Mouse (Mus musculus) MEL (cell line): ENCODE measurements at regions not wholly inside any gene's neighbourhood (a gene's known extent, or its start where the extent isn't known, plus 50 kb on each side); places are given as distances from the start of the nearest gene placed in this dataset.

Source experiments
- DNase-seq: peaks from one replicate; pipeline ENCODE4 v3.0.0; 2011; ENCODE audit warnings: low read depth, low spot score
- H3K27ac ChIP-seq: 2 replicates; pipeline ENCODE4 v1.5.1; 2012; ENCODE audit warnings: low read depth, mild to moderate bottlenecking, control low read depth, low read length, moderate library complexity; ENCODE audit not compliant: control insufficient read depth
- H3K27me3 ChIP-seq, 2 experiments: fragments of 150-350 bp in 1 of 2; sonication (generic) in 1 of 2; 2 replicates each; pipeline ENCODE4 v1.6.1; 2012; ENCODE audit warnings: low read length in 2 of 2, mild to moderate bottlenecking in 2 of 2, improper control_type of control experiment in 1 of 2, moderate library complexity in 1 of 2; ENCODE audit not compliant: insufficient read depth in 2 of 2, control insufficient read depth in 1 of 2
- H3K36me3 ChIP-seq, 2 experiments: 2 replicates each; pipeline ENCODE4 v1.6.1; 2012 to 2014; ENCODE audit warnings: low read length in 2 of 2, improper control_type of control experiment in 1 of 2, inconsistent platforms in 1 of 2, mild to moderate bottlenecking in 1 of 2; ENCODE audit not compliant: insufficient read depth in 2 of 2, control insufficient read depth in 1 of 2
- H3K4me1 ChIP-seq, 2 experiments: fragments of 150-350 bp in 1 of 2; sonication (generic) in 1 of 2; 2 replicates each; pipeline ENCODE4 v1.6.1; 2012; ENCODE audit warnings: low read length in 2 of 2, improper control_type of control experiment in 1 of 2, mild to moderate bottlenecking in 1 of 2; ENCODE audit not compliant: insufficient read depth in 2 of 2, control insufficient read depth in 1 of 2
- H3K4me3 ChIP-seq, 2 experiments: fragments of 150-350 bp in 1 of 2; sonication (generic) in 1 of 2; 2 replicates each; pipeline ENCODE4 v1.5.1; 2012; ENCODE audit warnings: low read depth in 2 of 2, low read length in 2 of 2, mild to moderate bottlenecking in 2 of 2, moderate library complexity in 2 of 2, control low read depth in 1 of 2, improper control_type of control experiment in 1 of 2; ENCODE audit not compliant: control insufficient read depth in 1 of 2, insufficient read depth in 1 of 2
- H3K79me2 ChIP-seq: 2 replicates; pipeline ENCODE4 v1.6.1; 2012; ENCODE audit warnings: mild to moderate bottlenecking, low read length, moderate library complexity; ENCODE audit not compliant: control insufficient read depth, poor library complexity, insufficient read depth
- H3K9ac ChIP-seq: 2 replicates; pipeline ENCODE4 v1.6.1; 2012; ENCODE audit warnings: low read depth, mild to moderate bottlenecking, control low read depth, low read length, moderate library complexity; ENCODE audit not compliant: control insufficient read depth, poor library complexity, severe bottlenecking
- H3K9me3 ChIP-seq: fragments of 150-350 bp; sonication (generic); replicated peaks from 2 replicates; pipeline ENCODE4 v1.6.1; 2012; ENCODE audit warnings: mild to moderate bottlenecking, low read length, improper control_type of control experiment, moderate library complexity; ENCODE audit not compliant: insufficient read depth
- E2F4 ChIP-seq: IDR thresholded peaks from 2 replicates; pipeline ENCODE4 v1.6.1; 2011; ENCODE audit warnings: low read depth, low read length, improper control_type of control experiment, borderline replicate concordance
- GABPA ChIP-seq: IDR thresholded peaks from 2 replicates; pipeline ENCODE4 v1.6.1; 2012; ENCODE audit warnings: low read depth, mild to moderate bottlenecking, inconsistent platforms, low read length, improper control_type of control experiment, moderate library complexity
- GATA1 ChIP-seq: IDR thresholded peaks from 2 replicates; pipeline ENCODE4 v1.6.1; 2011; ENCODE audit warnings: low read depth, low read length, improper control_type of control experiment
- HCFC1 ChIP-seq: IDR thresholded peaks from 2 replicates; pipeline ENCODE4 v1.6.1; 2012; ENCODE audit warnings: low read depth, mild to moderate bottlenecking, inconsistent platforms, low read length, improper control_type of control experiment, moderate library complexity
- MAFK ChIP-seq: IDR thresholded peaks from 2 replicates; pipeline ENCODE4 v1.6.1; 2011; ENCODE audit warnings: low read depth, mild to moderate bottlenecking, low read length, improper control_type of control experiment, borderline replicate concordance
- MAZ ChIP-seq: IDR thresholded peaks from 2 replicates; pipeline ENCODE4 v1.6.1; 2012; ENCODE audit warnings: low read depth, mild to moderate bottlenecking, inconsistent platforms, low read length, improper control_type of control experiment
- MEF2A ChIP-seq: IDR thresholded peaks from 2 replicates; pipeline ENCODE4 v1.6.1; 2014; ENCODE audit warnings: low read depth, mild to moderate bottlenecking, inconsistent platforms, low read length, improper control_type of control experiment; ENCODE audit not compliant: poor library complexity, insufficient replicate concordance, severe bottlenecking; ENCODE audit errors: extremely low read depth
- MXI1 ChIP-seq: IDR thresholded peaks from 2 replicates; pipeline ENCODE4 v1.6.1; 2011; ENCODE audit warnings: mild to moderate bottlenecking, low read depth, low read length, improper control_type of control experiment
- MYC ChIP-seq: IDR thresholded peaks from 2 replicates; pipeline ENCODE4 v1.6.1; 2011; ENCODE audit warnings: low read depth, mild to moderate bottlenecking, low read length, improper control_type of control experiment, moderate library complexity
- POLR2AphosphoS5 ChIP-seq: IDR thresholded peaks from 2 replicates; pipeline ENCODE4 v1.6.1; 2012; ENCODE audit warnings: low read depth, borderline replicate concordance, mild to moderate bottlenecking, inconsistent platforms, low read length, moderate library complexity, mixed read lengths
- RCOR1 ChIP-seq: IDR thresholded peaks from 2 replicates; pipeline ENCODE4 v1.6.1; 2012; ENCODE audit warnings: low read depth, mild to moderate bottlenecking, inconsistent platforms, low read length, improper control_type of control experiment
- SIN3A ChIP-seq: IDR thresholded peaks from 2 replicates; pipeline ENCODE4 v1.6.1; 2012; ENCODE audit warnings: low read length, improper control_type of control experiment, inconsistent platforms
- SMC3 ChIP-seq: IDR thresholded peaks from 2 replicates; pipeline ENCODE4 v1.6.1; 2011; ENCODE audit warnings: low read depth, low read length, improper control_type of control experiment
- TAL1 ChIP-seq: IDR thresholded peaks from 2 replicates; pipeline ENCODE4 v1.6.1; 2012; ENCODE audit warnings: mild to moderate bottlenecking, inconsistent platforms, low read length, moderate library complexity, mixed read lengths
- TBP ChIP-seq: IDR thresholded peaks from 2 replicates; pipeline ENCODE4 v1.8.0; 2011; ENCODE audit warnings: low read depth, low read length, improper control_type of control experiment
- USF1 ChIP-seq: IDR thresholded peaks from 2 replicates; pipeline ENCODE4 v1.6.1; 2014; ENCODE audit warnings: low read depth, mild to moderate bottlenecking, inconsistent platforms, low read length, improper control_type of control experiment, moderate library complexity
- ZC3H11A ChIP-seq: IDR thresholded peaks from 2 replicates; pipeline ENCODE4 v1.6.1; 2012; ENCODE audit warnings: low read depth, mild to moderate bottlenecking, inconsistent platforms, low read length, improper control_type of control experiment
- ZKSCAN1 ChIP-seq: IDR thresholded peaks from 2 replicates; pipeline ENCODE4 v1.6.1; 2012; ENCODE audit warnings: low read depth, mild to moderate bottlenecking, inconsistent platforms, low read length, improper control_type of control experiment, moderate library complexity

DNA sequence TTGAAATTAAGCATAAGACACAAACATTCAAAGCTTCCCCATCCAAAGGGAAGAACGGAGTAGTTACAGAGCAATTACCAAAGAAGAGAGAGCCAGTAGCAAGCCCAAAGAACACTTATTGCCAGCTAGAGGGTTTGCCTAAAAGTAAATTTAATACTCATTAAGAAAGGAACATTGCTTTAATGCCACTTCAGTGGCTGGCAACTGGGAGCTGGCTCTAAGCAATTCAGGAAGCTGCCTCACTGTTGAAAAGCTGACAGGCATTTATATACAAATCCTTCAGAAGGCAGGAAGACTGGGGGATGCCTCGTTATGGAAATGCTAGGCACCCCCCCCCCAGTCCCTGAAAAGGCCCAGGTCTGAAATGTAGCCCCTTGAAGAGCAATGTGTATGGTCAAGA lies 310.6 kb upstream of the Id4 start (continued):
- TF ChIP-seq MYC (no peak), GATA1 (no peak)

DNA sequence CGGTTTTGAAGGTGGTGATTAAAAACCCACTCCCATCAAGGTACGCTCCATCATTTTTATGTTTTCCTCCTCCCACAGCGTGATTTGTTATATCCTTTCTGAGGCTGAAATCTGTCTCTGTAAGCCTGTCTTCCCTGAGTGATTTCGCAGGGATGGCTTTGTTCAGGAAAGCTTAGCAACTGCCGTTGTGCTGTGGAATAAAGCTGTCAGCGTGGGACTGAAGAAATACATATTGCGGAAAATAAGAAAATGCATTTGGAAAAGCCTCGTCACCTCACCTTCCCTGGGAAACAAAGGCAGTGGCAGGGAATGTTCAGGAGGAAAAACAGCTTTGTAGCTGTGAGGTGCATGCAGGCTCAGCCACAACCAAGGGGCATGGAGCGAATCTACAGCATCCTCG lies 310.0 kb upstream of the Id4 start:
- TF ChIP-seq RCOR1 (no peak), POLR2AphosphoS5 (no peak), GABPA (no peak), SIN3A (no peak), MEF2A (no peak), MAZ (no peak), ZKSCAN1 (no peak), ZC3H11A (no peak), HCFC1 (no peak)
- H3K27me3 ChIP-seq: no peaks in the 10 kb centered on the region
- no peak overlapping the region for H3K4me3 ChIP-seq
- no peaks in the 10 kb centered on the region for H3K79me2 ChIP-seq
- DNase-seq: no peak
- H3K27ac ChIP-seq: no peak overlapping the region
- H3K36me3 ChIP-seq: no peaks in the 10 kb centered on the region
- no peaks in the 10 kb centered on the region for H3K4me1 ChIP-seq
- no peaks in the 10 kb centered on the region for H3K9me3 ChIP-seq
- no peak overlapping the region for H3K9ac ChIP-seq

- H3K36me3 ChIP-seq: no peaks in the 10 kb centered on the region
- H3K9me3 ChIP-seq: no peaks in the 10 kb centered on the region
- DNase-seq: no peak
- H3K9ac ChIP-seq: no peak overlapping the region
- no peaks in the 10 kb centered on the region for H3K79me2 ChIP-seq
- no peak overlapping the region for H3K4me3 ChIP-seq
- H3K4me1 ChIP-seq: no peaks in the 10 kb centered on the region
- H3K27ac ChIP-seq: no peak overlapping the region
- H3K27me3 ChIP-seq: no peaks in the 10 kb centered on the region
- TF ChIP-seq SMC3 (no peak), TAL1 (no peak), TBP (no peak), USF1 (no peak), MXI1 (no peak), MYC (no peak), MAZ (no peak), RCOR1 (no peak), MAFK (no peak), E2F4 (no peak)
These were observed 308.1 kb upstream of the Id4 start for GRCm38 (mm10) chr13:47952946-47953345.
